17 mouse cellular contexts compared by ENCODE assay signal in the genomic region with DNA sequence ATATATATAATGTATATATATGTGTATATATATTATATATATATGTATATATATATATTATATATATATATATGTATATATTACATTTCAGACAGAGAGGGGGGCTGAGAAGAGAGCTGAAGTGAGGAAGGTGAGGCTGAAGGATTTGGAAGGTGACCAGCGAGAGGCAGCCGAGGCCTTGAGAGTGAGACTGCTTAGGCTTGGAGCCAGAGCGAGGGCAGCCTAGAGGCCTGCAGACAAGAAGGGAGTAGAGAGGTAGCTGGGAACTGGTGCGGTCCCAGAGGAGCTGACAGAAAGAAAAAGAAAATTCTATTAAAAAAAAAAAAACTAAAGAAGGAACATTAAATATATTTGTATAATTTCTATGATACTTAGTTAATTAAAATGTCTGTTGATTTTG. TPM values are rescaled to one million over a fixed set of nuclear protein-coding genes. Genes with fewer than 3 reads are reported as not detected.
DNase-seq lines count a peak whose midpoint lies in the region; ATAC-seq lines count a peak whose summit lies in the region.
"Had no signal": no experiment of that assay in that cellular context is flagged by ENCODE, and none has a peak within 500 bp of the region (broad histone marks: within the 10 kb centered on the region; RNA-seq: fewer than 3 reads in every experiment).

No protein-coding gene starts in this region.

- peak overlapping the region; percentile 32; the same call in 1 of the 2 replicates for H3K4me2 ChIP-seq in hindbrain, embryonic 13.5 days
- H3K4me2 ChIP-seq in hindbrain, embryonic 12.5 days (replicated peaks), result no peak overlapping the region
- peak overlapping the region; percentile 41 for H3K4me2 ChIP-seq in hindbrain, embryonic 16.5 days (ENCODE audit: low read length)

- WGBS in hindbrain, embryonic 13.5 days, result 77% methylated on average over 4 of the region's 4 CpGs
- WGBS in hindbrain, embryonic 12.5 days, result 88% methylated on average over 4 of the region's 4 CpGs
- 70% methylated on average over 4 of the region's 4 CpGs for WGBS in hindbrain, embryonic 16.5 days
- 90% methylated on average over 4 of the region's 4 CpGs for WGBS in limb, embryonic 10.5 days

- peaks cover 12% of the 10 kb centered on the region for H3K36me3 ChIP-seq in hindbrain, embryonic 13.5 days
- peaks cover 3% of the 10 kb centered on the region; the same call in 1 of the 2 replicates for H3K36me3 ChIP-seq in hindbrain, embryonic 12.5 days
- H3K36me3 ChIP-seq in hindbrain, embryonic 16.5 days (ENCODE audit: control insufficient read depth, insufficient read depth, low read length), result 0 out of 2 replicates have a peak, but pooled peaks cover 2% of the 10 kb centered on the region
- peaks cover 25% of the 10 kb centered on the region for H3K36me3 ChIP-seq in limb, embryonic 10.5 days
- H3K36me3 ChIP-seq: heart, embryonic 15.5 days had no signal

- no peak for ATAC-seq in hindbrain, embryonic 13.5 days (ENCODE audit: low FRiP score)
- ATAC-seq in hindbrain, embryonic 12.5 days (ENCODE audit: low FRiP score), result no peak
- ATAC-seq in hindbrain, embryonic 16.5 days, result no peak
- no peak for ATAC-seq in monocyte, adult 5-6 weeks (replicated peaks; ENCODE audit: insufficient number of reproducible peaks, low FRiP score, low TSS enrichment, poor library complexity, severe bottlenecking)
- ATAC-seq: activated CD4-positive, CD25-positive, alpha-beta regulatory T cell, adult 4 months had no signal

- H3K27ac ChIP-seq in hindbrain, embryonic 13.5 days, result no peak overlapping the region
- H3K27ac ChIP-seq in hindbrain, embryonic 12.5 days, result no peak overlapping the region
- H3K27ac ChIP-seq in hindbrain, embryonic 16.5 days (ENCODE audit: low read depth, low read length), result no peak overlapping the region
- no peak overlapping the region for H3K27ac ChIP-seq in limb, embryonic 10.5 days
- H3K27ac ChIP-seq: embryonic facial prominence, embryonic 12.5 days; heart, embryonic 15.5 days; kidney, postnatal 0 days; liver, embryonic 14.5 days had no signal

- no peak overlapping the region for H3K4me3 ChIP-seq in hindbrain, embryonic 13.5 days
- H3K4me3 ChIP-seq in hindbrain, embryonic 12.5 days, result no peak overlapping the region
- H3K4me3 ChIP-seq in hindbrain, embryonic 16.5 days (ENCODE audit: low read length), result no peak overlapping the region
- no peak overlapping the region for H3K4me3 ChIP-seq in limb, embryonic 10.5 days
- H3K4me3 ChIP-seq: embryonic facial prominence, embryonic 12.5 days; heart, embryonic 15.5 days had no signal

- H3K9ac ChIP-seq in hindbrain, embryonic 13.5 days, result no peak overlapping the region
- no peak overlapping the region for H3K9ac ChIP-seq in hindbrain, embryonic 12.5 days
- no peak overlapping the region for H3K9ac ChIP-seq in hindbrain, embryonic 16.5 days (ENCODE audit: low read depth, low read length)
- H3K9ac ChIP-seq: embryonic facial prominence, embryonic 12.5 days; heart, embryonic 15.5 days; liver, embryonic 14.5 days had no signal

- H3K27me3 ChIP-seq in hindbrain, embryonic 13.5 days, result no peaks in the 10 kb centered on the region
- no peaks in the 10 kb centered on the region for H3K27me3 ChIP-seq in hindbrain, embryonic 12.5 days
- no peaks in the 10 kb centered on the region for H3K27me3 ChIP-seq in hindbrain, embryonic 16.5 days (replicated peaks; ENCODE audit: control insufficient read depth, insufficient read depth, low read length)
- H3K27me3 ChIP-seq in limb, embryonic 10.5 days (ENCODE audit: low read depth, poor library complexity, severe bottlenecking), result no peaks in the 10 kb centered on the region
- H3K27me3 ChIP-seq: embryonic facial prominence, embryonic 12.5 days; heart, embryonic 15.5 days had no signal

- H3K9me3 ChIP-seq in hindbrain, embryonic 13.5 days, result no peaks in the 10 kb centered on the region
- no peaks in the 10 kb centered on the region for H3K9me3 ChIP-seq in hindbrain, embryonic 12.5 days (replicated peaks)
- H3K9me3 ChIP-seq in hindbrain, embryonic 16.5 days (ENCODE audit: control insufficient read depth, low read length), result no peaks in the 10 kb centered on the region
- H3K9me3 ChIP-seq in limb, embryonic 10.5 days (replicated peaks), result no peaks in the 10 kb centered on the region
- H3K9me3 ChIP-seq: embryonic facial prominence, embryonic 12.5 days; heart, embryonic 15.5 days had no signal

- H3K4me1 ChIP-seq in hindbrain, embryonic 13.5 days (replicated peaks), result peaks cover 46% of the 10 kb centered on the region
- H3K4me1 ChIP-seq in hindbrain, embryonic 12.5 days, result peaks cover 40% of the 10 kb centered on the region
- H3K4me1 ChIP-seq in hindbrain, embryonic 16.5 days (ENCODE audit: control insufficient read depth, insufficient read depth, low read depth, low read length), result peaks cover 35% of the 10 kb centered on the region
- H3K4me1 ChIP-seq in limb, embryonic 10.5 days, result peaks cover 39% of the 10 kb centered on the region

- peak; percentile 60 for DNase-seq in adrenal gland, postnatal 14 days
- peak; percentile 57 to 67 for DNase-seq in adrenal gland, postnatal 36 days
- DNase-seq in limb, embryonic 10.5 days (ENCODE audit: low spot score), result no peak
- DNase-seq: heart, adult 11 months; lung, postnatal 14 days had no signal

RNA-seq across cellular contexts. Expression of gene Traf3, which starts 2.7 kb away (rescaled TPM):
- 15.6 and 17.0 TPM in 2 replicates for polyA plus RNA-seq in hindbrain, embryonic 13.5 days (2015; fragmentation: Nextera tagmentation; extraction: Ambion mirVana)
- 23.4 and 23.9 TPM in 2 replicates for polyA plus RNA-seq in hindbrain, embryonic 12.5 days (2016; fragmentation: Nextera tagmentation; extraction: Ambion mirVana)
- total RNA-seq in adrenal gland, postnatal 14 days (2021), result 19.3 and 24.9 TPM in 2 replicates
- total RNA-seq in adrenal gland, postnatal 36 days (2021), result 10 to 100 TPM; 28.9 to 30.9 TPM
- polyA plus RNA-seq in hindbrain, embryonic 16.5 days (2015; fragmentation: Nextera tagmentation; extraction: Ambion mirVana), result 15.9 and 17.5 TPM in 2 replicates
- total RNA-seq in monocyte, adult 5-6 weeks (2017), result 40.4 to 58.6 TPM (median 41.0 TPM) in 3 replicates
- 9.6 and 10.9 TPM in 2 replicates for polyA plus RNA-seq in limb, embryonic 10.5 days (2016; fragmentation: Nextera tagmentation; extraction: Ambion mirVana)

RNA-seq across cellular contexts. Expression of gene 4930595D18Rik, which starts 15.4 kb away (rescaled TPM):
- polyA plus RNA-seq in hindbrain, embryonic 13.5 days (2015; fragmentation: Nextera tagmentation; extraction: Ambion mirVana), result 0.21 TPM in 1 of 2 replicates, not detected in the other
- not detected in 2 replicates for polyA plus RNA-seq in hindbrain, embryonic 12.5 days (2016; fragmentation: Nextera tagmentation; extraction: Ambion mirVana)
- not detected in 2 replicates for total RNA-seq in adrenal gland, postnatal 14 days (2021)
- not detected for total RNA-seq in adrenal gland, postnatal 36 days (2021)
- polyA plus RNA-seq in hindbrain, embryonic 16.5 days (2015; fragmentation: Nextera tagmentation; extraction: Ambion mirVana), result 0.19 TPM in 1 of 2 replicates, not detected in the other
- total RNA-seq in monocyte, adult 5-6 weeks (2017), result 1.2 TPM in 1 of 3 replicates, not detected in the others
- polyA plus RNA-seq in limb, embryonic 10.5 days (2016; fragmentation: Nextera tagmentation; extraction: Ambion mirVana), result not detected in 2 replicates
- total RNA-seq: layer of hippocampus, postnatal 25 days; neutrophil, adult 5-6 weeks had no signal
- polyA plus RNA-seq: embryonic facial prominence, embryonic 12.5 days; heart, embryonic 15.5 days; kidney, postnatal 0 days; limb, embryonic 11.5 days; liver, embryonic 14.5 days had no signal
